Mouse (Mus musculus): ENCODE results near the gene Mier2. TPM values are rescaled to one million over a fixed set of nuclear protein-coding genes. Genes with fewer than 3 reads are reported as not detected.

The Mier2 gene
- polyA plus RNA-seq, 2 experiments, result 5.2 to 16.4 TPM

DNA sequence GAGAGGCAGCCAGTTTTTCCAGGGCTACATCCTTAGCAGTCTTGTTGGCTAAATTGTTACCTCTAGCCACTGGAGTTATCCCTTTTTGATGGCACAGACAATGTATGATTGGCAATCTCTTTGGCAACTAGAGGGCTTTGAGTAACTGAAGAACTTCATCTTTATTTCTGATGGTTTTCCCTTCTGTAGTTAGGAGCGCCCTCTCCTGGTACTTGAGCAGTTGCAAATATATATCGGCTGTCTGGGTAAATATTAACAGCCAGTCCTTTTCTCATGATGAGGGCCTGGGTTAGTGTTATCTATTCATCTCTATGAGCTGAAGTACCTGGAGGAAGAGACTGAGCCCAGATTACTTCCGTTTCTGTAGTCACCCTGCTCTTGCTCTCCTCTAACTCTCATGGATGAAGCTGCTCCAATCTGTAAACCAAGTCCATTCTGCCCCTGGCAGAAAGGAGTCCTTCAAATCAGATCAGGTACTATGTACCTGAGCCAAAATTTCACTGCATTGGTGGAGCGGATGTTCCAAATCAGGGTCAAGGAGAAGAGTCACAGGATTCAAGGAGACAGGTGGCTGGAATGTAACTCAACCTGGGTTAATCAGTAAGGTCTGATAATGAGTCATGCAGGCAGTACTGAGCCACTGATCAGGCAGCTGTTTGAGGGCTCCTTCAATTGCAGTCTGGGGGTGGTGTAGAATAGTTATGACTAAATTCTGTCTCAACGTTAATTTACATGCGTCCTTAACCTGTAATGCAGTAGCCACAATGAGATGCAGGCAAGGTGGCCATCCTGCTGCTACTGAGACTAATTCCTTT, 52.0 kb downstream of the Mier2 start:
- DNase-seq (ENCODE audit: low read depth in 3 of 3, low spot score in 3 of 3) (no peak), ATAC-seq (ENCODE audit: insufficient read depth) (no peak)
- Histone ChIP-seq H3K27me3 (ENCODE audit: control insufficient read depth, insufficient read depth, low read length) (no peaks in the 10 kb centered on the region), H3K4me2 (ENCODE audit: low read depth) (no peak overlapping the region), H3K9ac (replicated peaks) (no peak overlapping the region), H3K27ac (no peak overlapping the region), H3K4me3 (ENCODE audit: insufficient read depth in 1 of 2, low read depth in 2 of 2, low read length in 2 of 2) (no peak overlapping the region), H3K4me1 (replicated peaks; ENCODE audit: control insufficient read depth in 2 of 2, insufficient read depth in 2 of 2, low read length in 1 of 2) (no peaks in the 10 kb centered on the region; a peak in 1 of 4 replicates), H3K9me3 (ENCODE audit: control insufficient read depth, low read length) (no peaks in the 10 kb centered on the region), H3K36me3 (replicated peaks; ENCODE audit: control insufficient read depth, insufficient read depth, low read depth) (no peaks in the 10 kb centered on the region)
- 43% methylated on average over 6 of the region's 6 CpGs for WGBS (ENCODE audit: insufficient replicate concordance)
- TF ChIP-seq CTCF (IDR thresholded peaks at IDR 0.05; ENCODE audit: low read depth) (0 out of 2 replicates have a peak, but pooled peaks have one; percentile 13), EP300 (IDR thresholded peaks at IDR 0.05; ENCODE audit: low read depth) (no peak)

- WGBS (ENCODE audit: insufficient replicate concordance), result 23% methylated on average over 2 of the region's 2 CpGs
- Histone ChIP-seq H3K27ac (no peak overlapping the region), H3K4me3 (ENCODE audit: insufficient read depth in 1 of 2, low read depth in 2 of 2, low read length in 2 of 2) (no peak overlapping the region), H3K9ac (replicated peaks) (no peak overlapping the region), H3K4me1 (replicated peaks; ENCODE audit: control insufficient read depth in 2 of 2, insufficient read depth in 2 of 2, low read length in 1 of 2) (no peaks in the 10 kb centered on the region), H3K36me3 (replicated peaks; ENCODE audit: control insufficient read depth, insufficient read depth, low read depth) (no peaks in the 10 kb centered on the region), H3K27me3 (ENCODE audit: control insufficient read depth, insufficient read depth, low read length) (no peaks in the 10 kb centered on the region), H3K9me3 (ENCODE audit: control insufficient read depth, low read length) (no peaks in the 10 kb centered on the region), H3K4me2 (ENCODE audit: low read depth) (no peak overlapping the region)
- DNase-seq (ENCODE audit: low read depth in 3 of 3, low spot score in 3 of 3) (no peak), ATAC-seq (ENCODE audit: insufficient read depth) (no peak)
- TF ChIP-seq CTCF (IDR thresholded peaks at IDR 0.05; ENCODE audit: low read depth), result no peak
- no peak for TF ChIP-seq EP300 (IDR thresholded peaks at IDR 0.05; ENCODE audit: low read depth)
Measured at GRCm38 (mm10) chr10:79496701-79497288, 58.2 kb downstream of the Mier2 start.

DNA sequence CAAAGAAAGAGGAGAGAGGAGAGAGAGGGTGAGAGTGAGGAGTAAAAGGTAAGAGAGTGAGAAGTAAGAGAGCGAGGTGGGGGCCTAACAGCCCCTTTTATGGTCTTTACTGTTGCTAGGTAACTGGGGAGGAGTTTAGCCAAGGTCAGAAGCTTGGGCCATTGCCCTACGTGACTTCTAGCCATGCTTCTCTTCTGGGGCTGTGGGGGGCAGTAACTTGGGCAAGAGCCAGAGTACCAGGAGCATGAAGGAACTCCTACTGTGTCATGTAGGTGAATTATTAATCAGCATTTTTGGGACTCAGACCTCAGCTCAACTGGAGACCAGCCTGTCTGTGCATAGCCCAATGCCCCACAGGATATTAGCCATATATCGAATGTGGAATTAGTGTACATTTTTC, 59.1 kb downstream of the Mier2 start:
- no peak for DNase-seq (ENCODE audit: low read depth in 3 of 3, low spot score in 3 of 3)
- WGBS (ENCODE audit: insufficient replicate concordance), result 35% methylated on average over 3 of the region's 3 CpGs
- no peaks in the 10 kb centered on the region for H3K27me3 ChIP-seq (ENCODE audit: control insufficient read depth, insufficient read depth, low read length)
- no peaks in the 10 kb centered on the region for H3K4me1 ChIP-seq (replicated peaks; ENCODE audit: control insufficient read depth in 2 of 2, insufficient read depth in 2 of 2, low read length in 1 of 2)
- H3K9me3 ChIP-seq (ENCODE audit: control insufficient read depth, low read length), result no peaks in the 10 kb centered on the region
- H3K27ac ChIP-seq, result no peak overlapping the region
- ATAC-seq (ENCODE audit: insufficient read depth), result no peak
- H3K4me2 ChIP-seq (ENCODE audit: low read depth), result no peak overlapping the region
- no peak overlapping the region for H3K9ac ChIP-seq (replicated peaks)
- TF ChIP-seq CTCF (IDR thresholded peaks at IDR 0.05; ENCODE audit: low read depth) (no peak), EP300 (IDR thresholded peaks at IDR 0.05; ENCODE audit: low read depth) (no peak)
- no peaks in the 10 kb centered on the region for H3K36me3 ChIP-seq (replicated peaks; ENCODE audit: control insufficient read depth, insufficient read depth, low read depth)
- H3K4me3 ChIP-seq (ENCODE audit: insufficient read depth in 1 of 2, low read depth in 2 of 2, low read length in 2 of 2), result no peak overlapping the region

Small RNA genes lying within 50 kb of the gene (microRNA-seq; reads per million reads assigned to microRNA genes)
- not detected for gene Mir6909

Other genes with a start within 250 kb of the Mier2 start
- gene Vmn2r82, start 198.7 kb downstream of the Mier2 start, polyA plus RNA-seq (2012; rRNA removed), result not detected in 2 replicates
- not detected in 2 replicates for gene Vmn2r82, start 198.7 kb downstream of the Mier2 start, polyA plus RNA-seq (2014; fragmentation: Nextera tagmentation; extraction: Ambion mirVana)
- gene Vmn2r83, start 86.5 kb downstream of the Mier2 start, polyA plus RNA-seq (2012; rRNA removed), result not detected in 2 replicates
- gene Vmn2r83, start 86.5 kb downstream of the Mier2 start, polyA plus RNA-seq (2014; fragmentation: Nextera tagmentation; extraction: Ambion mirVana), result not detected in 2 replicates
- gene Plpp2, start 21.4 kb downstream of the Mier2 start, polyA plus RNA-seq (2012; rRNA removed), result 10.0 and 11.3 TPM in 2 replicates
- gene Plpp2, start 21.4 kb downstream of the Mier2 start, polyA plus RNA-seq (2014; fragmentation: Nextera tagmentation; extraction: Ambion mirVana), result 19.0 and 20.7 TPM in 2 replicates
- not detected in 2 replicates for gene Theg, start 32.1 kb upstream of the Mier2 start, polyA plus RNA-seq (2012; rRNA removed)
- not detected in 2 replicates for gene Theg, start 32.1 kb upstream of the Mier2 start, polyA plus RNA-seq (2014; fragmentation: Nextera tagmentation; extraction: Ambion mirVana)
- gene C2cd4c, start 58.8 kb upstream of the Mier2 start, polyA plus RNA-seq (2012; rRNA removed), result 0.01 and 0.03 TPM in 2 replicates
- not detected in 2 replicates for gene C2cd4c, start 58.8 kb upstream of the Mier2 start, polyA plus RNA-seq (2014; fragmentation: Nextera tagmentation; extraction: Ambion mirVana)
- 0.17 TPM in 2 replicates for gene Shc2, start 82.7 kb upstream of the Mier2 start, polyA plus RNA-seq (2012; rRNA removed)
- gene Shc2, start 82.7 kb upstream of the Mier2 start, polyA plus RNA-seq (2014; fragmentation: Nextera tagmentation; extraction: Ambion mirVana), result 0.05 TPM in 1 of 2 replicates, not detected in the other
- gene Odf3l2, start 90.5 kb upstream of the Mier2 start, polyA plus RNA-seq (2012; rRNA removed), result not detected in 2 replicates
- not detected in 2 replicates for gene Odf3l2, start 90.5 kb upstream of the Mier2 start, polyA plus RNA-seq (2014; fragmentation: Nextera tagmentation; extraction: Ambion mirVana)
- gene Madcam1, start 109.4 kb upstream of the Mier2 start, polyA plus RNA-seq (2012; rRNA removed), result 0.05 and 0.10 TPM in 2 replicates
- 0.20 and 0.45 TPM in 2 replicates for gene Madcam1, start 109.4 kb upstream of the Mier2 start, polyA plus RNA-seq (2014; fragmentation: Nextera tagmentation; extraction: Ambion mirVana)
- gene Tpgs1, start 114.2 kb upstream of the Mier2 start, polyA plus RNA-seq (2012; rRNA removed), result 14.3 and 18.7 TPM in 2 replicates
- gene Tpgs1, start 114.2 kb upstream of the Mier2 start, polyA plus RNA-seq (2014; fragmentation: Nextera tagmentation; extraction: Ambion mirVana), result 24.5 and 25.7 TPM in 2 replicates
- gene Cdc34, start 127.0 kb upstream of the Mier2 start, polyA plus RNA-seq (2012; rRNA removed), result 106 and 127 TPM in 2 replicates
- gene Cdc34, start 127.0 kb upstream of the Mier2 start, polyA plus RNA-seq (2014; fragmentation: Nextera tagmentation; extraction: Ambion mirVana), result 115 and 124 TPM in 2 replicates
- gene Gzmm, start 133.8 kb upstream of the Mier2 start, polyA plus RNA-seq (2012; rRNA removed), result 0.13 TPM in 2 replicates
- gene Gzmm, start 133.8 kb upstream of the Mier2 start, polyA plus RNA-seq (2014; fragmentation: Nextera tagmentation; extraction: Ambion mirVana), result not detected in 2 replicates
- 469 and 579 TPM in 2 replicates for gene Bsg, start 149.3 kb upstream of the Mier2 start, polyA plus RNA-seq (2012; rRNA removed)
- 809 and 828 TPM in 2 replicates for gene Bsg, start 149.3 kb upstream of the Mier2 start, polyA plus RNA-seq (2014; fragmentation: Nextera tagmentation; extraction: Ambion mirVana)
- 0.09 and 0.17 TPM in 2 replicates for gene Hcn2, start 161.4 kb upstream of the Mier2 start, polyA plus RNA-seq (2012; rRNA removed)
- gene Hcn2, start 161.4 kb upstream of the Mier2 start, polyA plus RNA-seq (2014; fragmentation: Nextera tagmentation; extraction: Ambion mirVana), result not detected in 2 replicates
- gene Polrmt, start 191.4 kb upstream of the Mier2 start, polyA plus RNA-seq (2012; rRNA removed), result 17.4 and 17.9 TPM in 2 replicates
- gene Polrmt, start 191.4 kb upstream of the Mier2 start, polyA plus RNA-seq (2014; fragmentation: Nextera tagmentation; extraction: Ambion mirVana), result 10.1 and 13.3 TPM in 2 replicates
- not detected in 2 replicates for gene Fgf22, start 199.9 kb upstream of the Mier2 start, polyA plus RNA-seq (2012; rRNA removed)
- not detected in 2 replicates for gene Fgf22, start 199.9 kb upstream of the Mier2 start, polyA plus RNA-seq (2014; fragmentation: Nextera tagmentation; extraction: Ambion mirVana)
- 46.4 and 51.3 TPM in 2 replicates for gene Rnf126, start 211.8 kb upstream of the Mier2 start, polyA plus RNA-seq (2012; rRNA removed)
- gene Rnf126, start 211.8 kb upstream of the Mier2 start, polyA plus RNA-seq (2014; fragmentation: Nextera tagmentation; extraction: Ambion mirVana), result 27.7 and 33.7 TPM in 2 replicates
- 0.54 and 0.56 TPM in 2 replicates for gene Fstl3, start 222.1 kb upstream of the Mier2 start, polyA plus RNA-seq (2012; rRNA removed)
- gene Fstl3, start 222.1 kb upstream of the Mier2 start, polyA plus RNA-seq (2014; fragmentation: Nextera tagmentation; extraction: Ambion mirVana), result 0.18 and 0.23 TPM in 2 replicates
- 1.6 TPM in 2 replicates for gene Prss57, start 235.8 kb upstream of the Mier2 start, polyA plus RNA-seq (2012; rRNA removed)
- gene Prss57, start 235.8 kb upstream of the Mier2 start, polyA plus RNA-seq (2014; fragmentation: Nextera tagmentation; extraction: Ambion mirVana), result 3.2 and 4.9 TPM in 2 replicates
- 3.4 and 3.5 TPM in 2 replicates for gene Palm, start 238.4 kb upstream of the Mier2 start, polyA plus RNA-seq (2012; rRNA removed)
- 4.0 and 4.1 TPM in 2 replicates for gene Palm, start 238.4 kb upstream of the Mier2 start, polyA plus RNA-seq (2014; fragmentation: Nextera tagmentation; extraction: Ambion mirVana)